Mouse (Mus musculus) CD4-positive naive resting alpha-beta T cell, adult 76 days (primary cell): Measurements from ENCODE around the gene Klhl33. TPM values are rescaled to one million over a fixed set of nuclear protein-coding genes. Genes with fewer than 3 reads are reported as not detected.

Experiments used
- total RNA-seq: library from RNA; stranded (reverse); gene quantifications from one replicate; pipeline ENCODE4 v1.2.4, GENCODE M21; 2023

Gene Klhl33
- total RNA-seq = 0.41 TPM

GRCm38 (mm10) chr14:50897374-50897765, at the start of gene Klhl33:
Klhl33 (minus strand) TSS chr14:50897507.

DNA sequence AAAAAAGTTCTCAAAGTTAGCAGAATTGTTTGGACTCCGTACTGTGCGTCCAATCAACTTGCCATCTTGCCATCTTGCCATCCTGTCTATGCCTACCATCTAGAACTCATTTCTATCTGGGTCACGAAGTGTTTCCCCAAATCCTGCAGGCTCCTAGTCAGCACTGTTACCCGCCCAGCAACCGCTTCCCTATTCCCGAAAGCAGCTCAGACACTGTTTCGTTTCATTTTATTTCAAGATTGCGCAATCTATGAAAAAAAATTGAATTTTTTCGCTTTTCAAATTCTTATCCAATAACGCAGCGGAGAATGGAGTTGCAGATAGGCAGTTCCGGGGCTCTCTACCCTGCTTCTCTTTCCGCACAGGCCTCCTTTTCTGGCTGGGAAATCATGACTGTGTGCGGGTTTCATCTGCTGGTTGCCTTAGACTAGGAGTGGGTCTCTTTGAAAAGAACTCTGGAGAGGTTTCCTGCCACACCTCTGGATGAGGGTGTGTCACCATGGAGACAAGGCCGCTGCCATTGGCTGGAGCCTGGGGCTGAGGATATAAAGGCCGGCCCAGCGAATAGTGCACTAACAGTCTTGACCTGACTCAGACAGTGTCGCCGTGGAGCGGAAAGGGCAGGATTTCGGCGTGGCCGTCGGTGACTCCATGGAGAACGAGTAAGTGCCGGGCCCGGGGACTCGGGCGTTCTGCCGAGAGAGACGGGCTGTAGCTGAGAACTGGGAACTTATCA, 46.8 kb upstream of the Klhl33 start, which contains the start of gene Gm49342:
Gm49342 (plus strand) TSS at position 586 of the 736 bp plus-strand sequence.

DNA sequence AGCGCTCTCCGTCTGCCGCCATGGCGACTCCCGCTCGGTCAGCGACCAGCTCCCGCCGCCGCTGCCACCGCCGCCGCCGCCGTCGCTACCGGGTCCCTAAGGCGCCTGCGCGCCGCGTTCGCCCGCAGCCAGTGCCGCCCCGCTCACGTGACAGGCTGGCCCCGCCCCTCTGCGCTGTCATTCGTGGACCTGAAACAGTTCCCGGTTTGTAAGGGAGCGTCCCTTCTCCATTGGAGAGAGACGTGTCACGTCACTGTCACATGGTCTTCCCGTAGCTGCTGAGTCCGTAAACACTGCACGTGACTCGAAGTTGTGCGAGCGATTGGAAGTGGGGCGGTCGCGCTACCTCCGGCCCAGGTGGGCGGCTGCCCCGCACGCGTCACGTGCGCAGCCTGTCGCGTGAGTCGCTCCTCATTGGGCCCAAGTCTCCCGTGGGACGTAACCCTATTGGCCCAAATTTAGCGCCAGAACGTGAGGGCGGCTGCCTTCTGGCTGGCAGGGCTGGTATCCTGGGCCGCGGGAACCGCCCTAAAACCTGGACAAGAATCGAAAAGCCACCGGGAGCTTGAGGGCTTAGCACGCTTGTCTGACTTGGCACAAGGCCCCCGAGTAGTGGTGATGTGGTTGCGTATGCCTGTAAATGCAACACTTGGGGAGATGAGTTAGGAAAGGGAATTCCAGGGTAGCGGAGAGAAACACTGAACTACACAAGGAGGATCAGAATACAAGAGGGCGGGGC, 33.6 kb upstream of the Klhl33 start, which contains the start of the genes Pip4p1 and Pnp:
Pip4p1 (minus strand) TSS at position 103 of the 739 bp plus-strand sequence.
Pnp (plus strand) TSS at position 329 of the 739 bp plus-strand sequence.

GRCm38 (mm10) chr14:50924281-50925064, 27.2 kb upstream of the Klhl33 start, which contains the start of the genes Osgep and Apex1:
Osgep (minus strand) TSS chr14:50924893.
Apex1 (plus strand) TSS chr14:50924968.

GRCm38 (mm10) chr14:50869889-50870804, 27.2 kb downstream of the Klhl33 start, which contains the start of gene Tep1:
Tep1 (minus strand) TSS chr14:50870560.

Other genes with a start within 250 kb of the Klhl33 start
- not detected for gene Olfr747, start 204.3 kb downstream of the Klhl33 start, total RNA-seq
- not detected for gene Olfr748, start 190.1 kb downstream of the Klhl33 start, total RNA-seq
- not detected for gene Olfr749, start 152.4 kb downstream of the Klhl33 start, total RNA-seq
- gene Ttc5, start 112.0 kb downstream of the Klhl33 start, total RNA-seq = 76.9 TPM
- not detected for gene Ccnb1ip1, start 89.8 kb downstream of the Klhl33 start, total RNA-seq
- gene Parp2, start 89.7 kb downstream of the Klhl33 start, total RNA-seq = 67.2 TPM
- 45.2 TPM for gene Tep1, start 26.9 kb downstream of the Klhl33 start, total RNA-seq
- 36.9 TPM for gene Osgep, start 27.4 kb upstream of the Klhl33 start, total RNA-seq
- gene Apex1, start 27.5 kb upstream of the Klhl33 start, total RNA-seq = 43.1 TPM
- gene Pip4p1, start 33.3 kb upstream of the Klhl33 start, total RNA-seq = 122 TPM
- 21.6 TPM for gene Pnp, start 33.6 kb upstream of the Klhl33 start, total RNA-seq
- gene Gm49342, start 47.0 kb upstream of the Klhl33 start, total RNA-seq = 17.4 TPM
- 2.6 TPM for gene Pnp2, start 58.5 kb upstream of the Klhl33 start, total RNA-seq
- gene Rnase10, start 110.2 kb upstream of the Klhl33 start, total RNA-seq = not detected
- gene Rnase9, start 144.4 kb upstream of the Klhl33 start, total RNA-seq = not detected
- not detected for gene Rnase11, start 152.7 kb upstream of the Klhl33 start, total RNA-seq
- gene Rnase12, start 160.2 kb upstream of the Klhl33 start, total RNA-seq = not detected
- gene Olfr750, start 176.9 kb upstream of the Klhl33 start, total RNA-seq = not detected
- gene Rnase4, start 193.6 kb upstream of the Klhl33 start, total RNA-seq = 0.73 TPM
- not detected for gene Ang, start 193.6 kb upstream of the Klhl33 start, total RNA-seq
- gene Eddm3b, start 216.9 kb upstream of the Klhl33 start, total RNA-seq = not detected
- gene Rnase6, start 226.4 kb upstream of the Klhl33 start, total RNA-seq = 8.2 TPM
- gene Rnase1, start 249.3 kb upstream of the Klhl33 start, total RNA-seq = not detected